Mouse (Mus musculus) neural tube, embryonic 12.5 days (tissue): ENCODE measurements around the gene Irf8. TPM values are rescaled to one million over a fixed set of nuclear protein-coding genes. Genes with fewer than 3 reads are reported as not detected.
"Not testable (repeated sequence)": the region's sequence is repeated elsewhere in the genome, so short reads cannot be mapped to it uniquely, and the experiment has no call there.

Experiments
- ATAC-seq: fragments of 200-750 bp; cut with Nextera tagmentation; 2 replicates; pipeline ENCODE4 v1.8.0; 2017; ENCODE audit warnings: low read depth, mild to moderate bottlenecking, moderate TSS enrichment, moderate library complexity; ENCODE audit not compliant: low FRiP score
- H3K27ac ChIP-seq: fragments of 300-500 bp; sonication (generic); 2 replicates; pipeline ENCODE4 v1.5.1; 2016
- H3K27me3 ChIP-seq: fragments of 300-500 bp; sonication (generic); replicated peaks from 2 replicates; pipeline ENCODE4 v1.6.1; 2016; ENCODE audit warnings: mild to moderate bottlenecking
- H3K36me3 ChIP-seq: fragments of 300-500 bp; sonication (generic); 2 replicates; pipeline ENCODE4 v1.6.1; 2016; ENCODE audit warnings: mild to moderate bottlenecking
- H3K4me1 ChIP-seq: fragments of 300-500 bp; sonication (generic); 2 replicates; pipeline ENCODE4 v1.6.1; 2016
- H3K4me2 ChIP-seq: fragments of 300-500 bp; sonication (generic); replicated peaks from 2 replicates; pipeline ENCODE4 v1.6.1; 2016; ENCODE audit warnings: mild to moderate bottlenecking
- H3K4me3 ChIP-seq: fragments of 300-500 bp; sonication (generic); 2 replicates; pipeline ENCODE4 v1.5.1; 2016
- H3K9ac ChIP-seq: fragments of 300-500 bp; sonication (generic); 2 replicates; pipeline ENCODE4 v1.6.1; 2016; ENCODE audit warnings: mild to moderate bottlenecking
- H3K9me3 ChIP-seq: fragments of 300-500 bp; sonication (generic); 2 replicates; pipeline ENCODE4 v1.6.1; 2016; ENCODE audit warnings: mild to moderate bottlenecking
- WGBS: fragments of 180-500 bp; shearing (Covaris S2); methylation state at CpG from one replicate; pipeline ENCODE4 v1.1.7; 2016; 5-methylcytosine and 5-hydroxymethylcytosine counted together
- polyA plus RNA-seq: library from polyadenylated mRNA; unstranded; fragments of >200 nt; fragmentation: Nextera tagmentation; extraction: Ambion mirVana; gene quantifications from 2 replicates; pipeline ENCODE4 v1.2.1, GENCODE M21; 2016

Gene Irf8
- polyA plus RNA-seq, 1 experiment from 2014 or later = 5.5 TPM

- no peak overlapping the region for H3K27ac ChIP-seq
- ATAC-seq = no peak
- no peaks in the 10 kb centered on the region; the same call in 1 of the 2 replicates for H3K9me3 ChIP-seq
- H3K4me1 ChIP-seq = peaks cover 3% of the 10 kb centered on the region; the same call in 1 of the 2 replicates
- H3K27me3 ChIP-seq = no peaks in the 10 kb centered on the region
- no peaks in the 10 kb centered on the region for H3K36me3 ChIP-seq
- no peak overlapping the region for H3K9ac ChIP-seq
- 82% methylated on average over 2 of the region's 2 CpGs for WGBS
- no peak overlapping the region for H3K4me2 ChIP-seq
- H3K4me3 ChIP-seq = no peak overlapping the region
Observed at GRCm38 (mm10) chr8:120699565-120699964, 36.6 kb upstream of the Irf8 start.

- ATAC-seq = no peak
- 88% methylated on average over 4 of the region's 4 CpGs for WGBS
- H3K9me3 ChIP-seq = no peaks in the 10 kb centered on the region; the same call in 1 of the 2 replicates
- no peak overlapping the region for H3K27ac ChIP-seq
- no peak overlapping the region for H3K9ac ChIP-seq
- H3K36me3 ChIP-seq = no peaks in the 10 kb centered on the region
- no peaks in the 10 kb centered on the region for H3K27me3 ChIP-seq
- peaks cover 4% of the 10 kb centered on the region; the same call in 1 of the 2 replicates for H3K4me1 ChIP-seq
- H3K4me3 ChIP-seq = no peak overlapping the region
- no peak overlapping the region for H3K4me2 ChIP-seq
Observed at GRCm38 (mm10) chr8:120700053-120700452, 36.1 kb upstream of the Irf8 start.

DNA sequence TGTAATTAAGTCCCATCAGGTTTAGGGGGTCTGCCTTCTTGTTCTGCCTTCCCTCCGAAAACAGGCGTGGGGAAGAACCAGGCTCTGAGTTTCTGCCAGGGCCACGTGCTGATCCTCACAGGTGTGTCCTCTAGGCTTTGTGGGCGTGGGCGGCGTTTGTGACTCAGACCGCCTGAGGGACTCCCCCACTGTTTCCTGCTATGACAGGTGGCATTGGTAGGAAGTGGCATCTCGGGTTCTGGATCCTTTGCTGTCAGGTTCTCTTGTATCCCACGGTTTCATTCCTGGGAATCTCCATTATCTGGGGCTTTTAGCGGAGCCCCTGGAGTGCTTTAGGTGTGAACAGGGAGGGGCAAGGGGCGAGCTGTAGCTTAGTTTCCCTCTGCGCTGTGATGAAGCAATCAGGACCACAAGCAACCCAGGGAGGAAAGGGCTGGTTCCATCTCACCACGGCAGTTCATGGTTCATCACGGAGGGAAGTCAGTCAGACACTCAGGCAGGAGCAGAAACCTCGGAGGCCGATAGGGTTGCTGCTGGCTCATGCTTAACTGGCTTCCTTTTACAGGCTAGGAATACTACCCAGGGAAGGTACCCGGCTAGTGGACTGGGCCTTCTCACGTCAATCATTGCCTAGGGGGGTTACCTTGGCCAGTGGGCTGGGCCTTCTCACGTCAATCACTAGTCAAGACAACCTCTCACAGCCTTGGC, 34.2 kb upstream of the Irf8 start:
- Histone ChIP-seq H3K4me2 (no peak overlapping the region), H3K27me3 (no peaks in the 10 kb centered on the region), H3K36me3 (no peaks in the 10 kb centered on the region), H3K4me3 (no peak overlapping the region), H3K9ac (no peak overlapping the region), H3K9me3 (no peaks in the 10 kb centered on the region; the same call in 1 of the 2 replicates), H3K4me1 (peaks cover 4% of the 10 kb centered on the region; the same call in 1 of the 2 replicates), H3K27ac (no peak overlapping the region)
- ATAC-seq = no peak
- 64% methylated on average over 19 of the region's 19 CpGs for WGBS

DNA sequence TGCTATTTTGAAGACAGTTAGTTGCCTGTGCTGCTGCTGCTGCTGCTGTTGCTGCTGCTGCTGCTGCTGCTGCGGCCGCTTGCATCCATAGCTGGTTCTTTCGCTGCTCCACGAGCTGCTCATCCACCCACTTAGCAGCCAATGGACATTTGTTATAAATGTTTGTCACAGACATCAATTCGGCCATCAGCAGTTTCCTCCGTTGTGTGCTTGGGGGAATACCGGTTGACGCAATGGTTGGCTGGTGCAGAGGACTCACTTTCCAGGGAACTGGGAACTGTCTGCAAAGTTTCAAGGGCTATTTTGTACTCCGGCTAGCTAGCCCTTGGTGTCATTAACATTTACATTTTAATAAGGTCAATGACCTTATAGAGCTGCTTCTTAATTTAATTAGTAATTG, 32.0 kb upstream of the Irf8 start:
- Histone ChIP-seq H3K9ac (no peak overlapping the region), H3K4me1 (peaks cover 4% of the 10 kb centered on the region; the same call in 1 of the 2 replicates), H3K36me3 (no peaks in the 10 kb centered on the region), H3K27me3 (no peaks in the 10 kb centered on the region), H3K4me3 (no peak overlapping the region), H3K9me3 (no peaks in the 10 kb centered on the region), H3K4me2 (no peak overlapping the region), H3K27ac (no peak overlapping the region)
- WGBS = 22% methylated on average over 9 of the region's 9 CpGs
- no peak for ATAC-seq

DNA sequence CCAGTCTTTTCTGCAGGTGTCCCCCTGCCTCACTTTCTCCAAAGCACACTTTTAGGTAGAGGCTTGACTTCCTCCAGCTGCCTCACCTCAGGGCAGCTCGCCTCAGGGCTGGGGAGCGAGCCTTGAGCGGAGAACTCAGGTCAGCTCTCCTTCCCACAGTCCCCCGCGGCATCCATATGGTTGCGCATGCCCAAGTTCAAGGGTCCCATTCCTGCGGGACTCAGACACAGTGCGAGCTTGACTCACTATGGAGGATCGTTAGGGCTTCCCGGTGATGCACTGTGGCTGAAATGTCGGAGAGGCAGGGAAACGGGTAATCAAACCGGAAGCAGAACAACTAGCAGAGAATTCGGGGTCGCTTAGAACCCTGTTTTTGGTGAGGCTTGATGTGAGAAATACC, 31.0 kb upstream of the Irf8 start:
- H3K27me3 ChIP-seq = no peaks in the 10 kb centered on the region

GRCm38 (mm10) chr8:120706193-120706592, 30.0 kb upstream of the Irf8 start:
- no peak for ATAC-seq
- H3K27me3 ChIP-seq = no peaks in the 10 kb centered on the region
- H3K4me1 ChIP-seq = peaks cover 4% of the 10 kb centered on the region; the same call in 1 of the 2 replicates
- WGBS = 87% methylated on average over 3 of the region's 3 CpGs
- H3K9me3 ChIP-seq = no peaks in the 10 kb centered on the region
- H3K4me3 ChIP-seq = no peak overlapping the region
- H3K27ac ChIP-seq = no peak overlapping the region
- no peak overlapping the region for H3K9ac ChIP-seq
- H3K36me3 ChIP-seq = no peaks in the 10 kb centered on the region
- H3K4me2 ChIP-seq = no peak overlapping the region

More for the DNA sequence above, 31.0 kb upstream of the Irf8 start:
- Histone ChIP-seq H3K4me3 (no peak overlapping the region), H3K27ac (no peak overlapping the region), H3K4me1 (peaks cover 4% of the 10 kb centered on the region; the same call in 1 of the 2 replicates), H3K9ac (no peak overlapping the region), H3K36me3 (no peaks in the 10 kb centered on the region), H3K4me2 (no peak overlapping the region), H3K9me3 (no peaks in the 10 kb centered on the region)
- 78% methylated on average over 15 of the region's 15 CpGs for WGBS
- no peak for ATAC-seq

- H3K9me3 ChIP-seq = no peaks in the 10 kb centered on the region
- no peak for ATAC-seq
- H3K27ac ChIP-seq = no peak overlapping the region
- 83% methylated on average over 10 of the region's 10 CpGs for WGBS
- no peak overlapping the region for H3K4me2 ChIP-seq
- H3K36me3 ChIP-seq = no peaks in the 10 kb centered on the region
- H3K27me3 ChIP-seq = no peaks in the 10 kb centered on the region
- no peak overlapping the region for H3K4me3 ChIP-seq
- peaks cover 4% of the 10 kb centered on the region; the same call in 1 of the 2 replicates for H3K4me1 ChIP-seq
- no peak overlapping the region for H3K9ac ChIP-seq
Observed at GRCm38 (mm10) chr8:120709176-120709575, 27.0 kb upstream of the Irf8 start.

DNA sequence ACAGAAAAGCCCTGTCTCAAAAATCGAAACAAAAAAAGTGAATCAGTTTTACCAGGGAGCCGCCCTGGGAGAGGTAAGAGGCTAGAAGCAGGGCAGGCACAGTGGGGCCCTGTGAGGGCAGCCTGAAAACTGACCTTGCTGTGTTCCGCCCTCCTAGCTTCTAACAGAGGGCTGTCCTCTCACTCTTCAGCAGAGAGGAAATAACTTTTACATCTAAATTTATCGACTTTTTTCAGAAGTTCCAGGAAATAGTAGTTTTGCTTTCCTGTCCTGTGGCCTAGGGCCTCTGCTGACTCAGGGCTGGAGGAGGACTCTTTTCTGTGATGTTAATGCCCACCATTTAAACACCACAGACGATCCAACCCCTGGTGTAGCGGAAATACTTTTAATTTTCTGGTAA, 21.0 kb upstream of the Irf8 start:
- Histone ChIP-seq H3K27me3 (no peaks in the 10 kb centered on the region), H3K9ac (no peak overlapping the region), H3K4me1 (no peaks in the 10 kb centered on the region), H3K4me3 (no peak overlapping the region), H3K36me3 (no peaks in the 10 kb centered on the region), H3K4me2 (no peak overlapping the region), H3K27ac (no peak overlapping the region), H3K9me3 (no peaks in the 10 kb centered on the region)
- no peak for ATAC-seq
- WGBS = 78% methylated on average over 6 of the region's 6 CpGs

DNA sequence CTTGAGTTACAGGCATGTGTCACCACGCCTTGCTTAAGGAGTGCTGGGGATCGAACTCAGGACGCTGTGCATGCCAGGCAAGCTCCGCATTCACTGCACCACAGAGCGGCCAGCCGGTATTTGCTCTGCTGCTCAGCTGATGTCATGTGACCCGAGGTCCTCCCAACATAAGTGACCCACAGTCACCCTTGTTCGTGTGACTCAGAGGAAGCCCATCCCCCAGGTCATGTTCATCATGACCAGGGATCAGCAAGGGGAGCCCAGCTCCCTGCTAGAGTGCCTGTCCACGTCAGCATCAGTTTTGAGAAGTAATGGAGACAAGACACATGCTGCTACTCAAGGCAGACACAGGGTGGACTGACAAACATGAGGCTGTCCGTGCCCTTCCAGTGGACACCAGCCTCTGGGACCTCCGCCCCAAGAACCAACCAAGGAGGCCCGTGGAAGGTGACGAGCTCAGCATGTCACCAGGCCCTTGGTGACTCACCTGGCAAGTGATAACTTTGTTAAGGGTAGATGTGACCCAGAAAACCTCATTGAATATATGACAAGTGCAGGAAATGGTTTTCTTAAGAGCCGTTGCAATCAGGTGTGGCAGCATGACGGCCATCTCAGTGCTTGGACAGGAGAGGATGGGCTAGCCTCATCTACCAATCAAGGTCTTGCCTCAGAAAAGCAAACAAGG, 20.0 kb upstream of the Irf8 start:
- no peak for ATAC-seq
- Histone ChIP-seq H3K9ac (no peak overlapping the region), H3K36me3 (no peaks in the 10 kb centered on the region), H3K27me3 (no peaks in the 10 kb centered on the region), H3K27ac (no peak overlapping the region), H3K9me3 (no peaks in the 10 kb centered on the region), H3K4me3 (no peak overlapping the region), H3K4me1 (no peaks in the 10 kb centered on the region), H3K4me2 (no peak overlapping the region)
- 84% methylated on average over 15 of the region's 15 CpGs for WGBS

- no peaks in the 10 kb centered on the region for H3K36me3 ChIP-seq
- H3K4me2 ChIP-seq = no peak overlapping the region
- 75% methylated on average over 19 of the region's 19 CpGs for WGBS
- H3K9ac ChIP-seq = no peak overlapping the region
- no peaks in the 10 kb centered on the region for H3K27me3 ChIP-seq
- no peaks in the 10 kb centered on the region for H3K9me3 ChIP-seq
- H3K27ac ChIP-seq = no peak overlapping the region
- no peak for ATAC-seq
- H3K4me1 ChIP-seq = no peaks in the 10 kb centered on the region
- no peak overlapping the region for H3K4me3 ChIP-seq
Observed at GRCm38 (mm10) chr8:120719586-120720236, 16.4 kb upstream of the Irf8 start.

- Histone ChIP-seq H3K4me2 (no peak overlapping the region), H3K9me3 (no peaks in the 10 kb centered on the region), H3K27ac (no peak overlapping the region), H3K27me3 (no peaks in the 10 kb centered on the region), H3K4me3 (no peak overlapping the region), H3K9ac (no peak overlapping the region), H3K4me1 (no peaks in the 10 kb centered on the region), H3K36me3 (no peaks in the 10 kb centered on the region)
- 71% methylated on average over 6 of the region's 6 CpGs for WGBS
- ATAC-seq = no peak
Observed at GRCm38 (mm10) chr8:120723025-120723424, 13.1 kb upstream of the Irf8 start.

- H3K36me3 ChIP-seq, H3K27ac ChIP-seq, H3K4me2 ChIP-seq, H3K27me3 ChIP-seq, H3K9ac ChIP-seq, H3K9me3 ChIP-seq, H3K4me3 ChIP-seq, H3K4me1 ChIP-seq, ATAC-seq: not testable (repeated sequence)
- 87% methylated on average over 4 of the region's 4 CpGs for WGBS
Observed at GRCm38 (mm10) chr8:120724096-120724495, 12.1 kb upstream of the Irf8 start.
